Mouse (Mus musculus): ENCODE measurements around the gene Fes. TPM values are rescaled to one million over a fixed set of nuclear protein-coding genes. Genes with fewer than 3 reads are reported as not detected.

The Fes gene
- total and polyA plus RNA-seq, 3 experiments: 2.7 to 6.6 TPM; not detected in 1

DNA sequence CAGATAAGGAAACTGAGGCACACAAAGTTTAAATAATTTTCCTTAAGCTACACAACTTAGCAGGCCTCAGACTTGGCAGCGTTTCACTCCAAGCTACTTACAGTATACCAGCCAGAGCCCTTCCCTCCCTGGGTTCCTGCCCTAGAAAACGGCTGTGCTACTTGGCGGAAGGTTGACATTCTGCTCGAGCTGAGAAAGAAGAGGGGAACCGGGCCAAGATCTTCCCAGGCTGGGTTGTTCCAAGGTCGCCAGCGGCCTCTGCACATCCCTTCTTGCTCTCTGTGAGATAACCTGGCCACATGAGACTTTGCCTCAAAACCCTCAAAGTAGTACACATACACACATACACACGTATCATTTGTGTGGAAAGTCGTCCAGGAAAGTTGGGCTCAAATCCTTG is 15.8 kb upstream of the Fes start:
- DNase-seq (ENCODE audit: low read depth, low spot score): peak; percentile 68
- peaks cover 8 to 36% of the 10 kb centered on the region in 2 experiments for H3K4me1 ChIP-seq (ENCODE audit: control insufficient read depth in 1 of 2, insufficient read depth in 2 of 2, low read length in 2 of 2)
- H3K36me3 ChIP-seq (ENCODE audit: control insufficient read depth in 1 of 2, insufficient read depth in 2 of 2, low read length in 2 of 2): peaks cover 0 to 25% of the 10 kb centered on the region in 2 experiments; a peak in 2 of 4 replicates
- H3K9ac ChIP-seq (ENCODE audit: control insufficient read depth, low read depth, low read length, poor library complexity, severe bottlenecking): peak overlapping the region; percentile 90
- peaks cover 30% of the 10 kb centered on the region for H3K79me2 ChIP-seq (ENCODE audit: control insufficient read depth, insufficient read depth, low read length, poor library complexity)
- no peak for TF ChIP-seq MAFK (IDR thresholded peaks at IDR 0.05; ENCODE audit: borderline replicate concordance, low read depth, low read length)
- TF ChIP-seq TCF12 (IDR thresholded peaks at IDR 0.05; ENCODE audit: low read depth, low read length): no peak
- TF ChIP-seq UBTF (IDR thresholded peaks at IDR 0.05; ENCODE audit: borderline replicate concordance, insufficient read depth, low read depth, low read length): no peak
- TF ChIP-seq ETS1 (IDR thresholded peaks at IDR 0.05; ENCODE audit: low read depth, low read length): no peak
- TF ChIP-seq CHD2 (IDR thresholded peaks at IDR 0.05; ENCODE audit: low read length): no peak
- no peak for TF ChIP-seq MYB (IDR thresholded peaks at IDR 0.05; ENCODE audit: low read depth, low read length)
- TF ChIP-seq ZNF384 (IDR thresholded peaks at IDR 0.05; ENCODE audit: low read depth, low read length): no peak
- no peak for TF ChIP-seq GABPA (IDR thresholded peaks at IDR 0.05; ENCODE audit: low read depth, low read length)
- no peak for TF ChIP-seq USF2 (IDR thresholded peaks at IDR 0.05; ENCODE audit: borderline replicate concordance in 1 of 2, insufficient read depth in 1 of 2, low read depth in 1 of 2, low read length in 2 of 2)
- no peak for TF ChIP-seq MEF2A (IDR thresholded peaks at IDR 0.05; ENCODE audit: extremely low read depth, insufficient replicate concordance, low read depth, low read length, poor library complexity, severe bottlenecking)
- TF ChIP-seq HCFC1 (IDR thresholded peaks at IDR 0.05; ENCODE audit: low read depth, low read length): no peak
- TF ChIP-seq MAX (IDR thresholded peaks at IDR 0.05; ENCODE audit: low read length): no peak
- TF ChIP-seq TAL1 (IDR thresholded peaks at IDR 0.05; ENCODE audit: low read length): no peak
- no peak for TF ChIP-seq USF1 (IDR thresholded peaks at IDR 0.05; ENCODE audit: low read depth, low read length)
- no peak for TF ChIP-seq MYC (IDR thresholded peaks at IDR 0.05; ENCODE audit: low read depth, low read length)
- no peaks in the 10 kb centered on the region for H3K9me3 ChIP-seq (replicated peaks; ENCODE audit: insufficient read depth, low read length)
- no peaks in the 10 kb centered on the region for H3K27me3 ChIP-seq (ENCODE audit: control insufficient read depth in 1 of 2, insufficient read depth in 2 of 2, low read length in 2 of 2)
- H3K27ac ChIP-seq (ENCODE audit: control insufficient read depth, low read depth, low read length): peak overlapping the region; percentile 66
- H3K4me3 ChIP-seq (ENCODE audit: control insufficient read depth in 1 of 2, insufficient read depth in 1 of 2, low read depth in 2 of 2, low read length in 2 of 2): peak overlapping the region; percentile 72 to 87

DNA sequence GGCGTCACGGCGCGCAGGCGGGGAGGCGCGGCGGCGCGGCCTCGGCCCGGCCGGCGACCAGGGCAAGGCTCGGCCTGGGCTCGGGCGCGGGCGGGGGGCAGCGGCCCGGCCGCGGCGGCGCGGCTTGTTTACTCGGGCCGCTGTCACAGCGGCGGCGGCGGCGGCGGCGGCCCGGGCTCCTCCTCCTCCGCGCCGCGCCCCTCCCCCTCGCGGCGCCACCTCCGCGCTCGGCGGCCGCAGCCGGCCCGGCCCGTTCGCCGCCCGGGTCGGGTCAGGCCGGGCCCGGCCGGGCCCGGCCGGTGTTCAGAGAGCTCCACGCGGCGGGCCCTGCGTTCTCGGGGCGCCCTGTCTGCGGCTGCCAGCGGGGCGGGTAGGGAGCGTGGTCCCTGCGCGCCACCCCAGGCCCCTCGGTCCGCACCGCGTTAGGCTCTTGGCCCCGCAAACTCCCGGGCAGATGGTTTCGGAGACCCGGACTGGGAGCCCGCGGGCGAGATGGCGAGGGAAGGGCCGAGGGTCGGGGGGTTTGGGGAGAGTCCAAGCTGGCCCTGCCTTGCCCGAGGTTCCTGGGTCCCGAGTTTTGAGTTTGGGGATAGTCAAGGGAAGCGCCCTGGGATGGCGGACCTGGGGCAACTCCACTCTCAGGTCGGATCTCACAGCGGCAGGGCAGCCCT is 15.0 kb upstream of the Fes start:
- Histone ChIP-seq H3K9me3 (replicated peaks; ENCODE audit: insufficient read depth, low read length) (no peaks in the 10 kb centered on the region), H3K4me1 (ENCODE audit: control insufficient read depth in 1 of 2, insufficient read depth in 2 of 2, low read length in 2 of 2) (peaks cover 8 to 36% of the 10 kb centered on the region in 2 experiments), H3K27me3 (ENCODE audit: control insufficient read depth in 1 of 2, insufficient read depth in 2 of 2, low read length in 2 of 2) (no peaks in the 10 kb centered on the region), H3K27ac (ENCODE audit: control insufficient read depth, low read depth, low read length) (peak overlapping the region; percentile 66), H3K79me2 (ENCODE audit: control insufficient read depth, insufficient read depth, low read length, poor library complexity) (peaks cover 30% of the 10 kb centered on the region), H3K4me3 (ENCODE audit: control insufficient read depth in 1 of 2, insufficient read depth in 1 of 2, low read depth in 2 of 2, low read length in 2 of 2) (peak overlapping the region; percentile 72 to 87), H3K36me3 (ENCODE audit: control insufficient read depth in 1 of 2, insufficient read depth in 2 of 2, low read length in 2 of 2) (peaks cover 0 to 25% of the 10 kb centered on the region in 2 experiments; a peak in 2 of 4 replicates), H3K9ac (ENCODE audit: control insufficient read depth, low read depth, low read length, poor library complexity, severe bottlenecking) (peak overlapping the region; percentile 90)
- TF ChIP-seq ZMIZ1 (IDR thresholded peaks at IDR 0.05; ENCODE audit: low read depth, low read length) (peak; percentile 43; the same call in 1 of the 2 replicates), NELFE (IDR thresholded peaks at IDR 0.05; ENCODE audit: low read depth, low read length) (peak; percentile 42), SIN3A (IDR thresholded peaks at IDR 0.05; ENCODE audit: low read length) (no peak), TAL1 (IDR thresholded peaks at IDR 0.05; ENCODE audit: low read length) (no peak), E2F4 (IDR thresholded peaks at IDR 0.05; ENCODE audit: borderline replicate concordance, low read depth, low read length) (no peak), POLR2A (IDR thresholded peaks at IDR 0.05; ENCODE audit: control insufficient read depth in 1 of 2, insufficient read depth in 1 of 2, low read depth in 1 of 2, low read length in 2 of 2, poor library complexity in 1 of 2) (peak; percentile 37 to 74; a peak in 2 of 4 replicates)
- DNase-seq (ENCODE audit: low read depth, low spot score): peak; percentile 57

Data from MEL (cell line).